Mouse (Mus musculus) cerebellum, adult 11-12 months (tissue): ENCODE measurements around the gene Aprt.

Experiments
- DNase-seq: peaks from one replicate; pipeline ENCODE4 v3.0.0; 2022

Gene Aprt

GRCm38 (mm10) chr8:122558671-122559349, 17.9 kb downstream of the Aprt start:
- DNase-seq, result no peak

- DNase-seq, result peak; percentile 61
Observed at GRCm38 (mm10) chr8:122557248-122558038, 19.3 kb downstream of the Aprt start.

- DNase-seq, result no peak
Observed at GRCm38 (mm10) chr8:122556030-122557009, 20.4 kb downstream of the Aprt start.

- DNase-seq, result peak; percentile 56
Observed at GRCm38 (mm10) chr8:122554786-122555185, 21.9 kb downstream of the Aprt start.

- DNase-seq, result peak; percentile 53
Observed at GRCm38 (mm10) chr8:122551265-122552051, 25.3 kb downstream of the Aprt start, which contains the start of gene Piezo1. Gene Piezo1, minus strand, starts transcription at chr8:122551329.

GRCm38 (mm10) chr8:122550995-122551264, 25.8 kb downstream of the Aprt start:
- DNase-seq, result no peak

GRCm38 (mm10) chr8:122550234-122550994, 26.3 kb downstream of the Aprt start:
- DNase-seq, result no peak

GRCm38 (mm10) chr8:122548891-122549439, 27.7 kb downstream of the Aprt start:
- DNase-seq, result no peak

- no peak for DNase-seq
Observed at GRCm38 (mm10) chr8:122548331-122548730, 28.4 kb downstream of the Aprt start.

- no peak for DNase-seq
Observed at GRCm38 (mm10) chr8:122547815-122548214, 28.9 kb downstream of the Aprt start.

- DNase-seq, result no peak
Observed at GRCm38 (mm10) chr8:122546811-122547453, 29.8 kb downstream of the Aprt start.

- DNase-seq, result no peak
Observed at GRCm38 (mm10) chr8:122546066-122546755, 30.5 kb downstream of the Aprt start.

GRCm38 (mm10) chr8:122544138-122544537, 32.6 kb downstream of the Aprt start:
- DNase-seq, result no peak

- no peak for DNase-seq
Observed at GRCm38 (mm10) chr8:122538310-122539076, 38.2 kb downstream of the Aprt start.

GRCm38 (mm10) chr8:122537812-122538211, 38.9 kb downstream of the Aprt start:
- DNase-seq, result no peak

- DNase-seq, result no peak
Observed at GRCm38 (mm10) chr8:122537033-122537432, 39.7 kb downstream of the Aprt start.

- DNase-seq, result no peak
Observed at GRCm38 (mm10) chr8:122531312-122531711, 45.4 kb downstream of the Aprt start.

GRCm38 (mm10) chr8:122529159-122529558, 47.5 kb downstream of the Aprt start:
- DNase-seq, result no peak

- DNase-seq, result no peak
Observed at GRCm38 (mm10) chr8:122527937-122528336, 48.8 kb downstream of the Aprt start.
